Mouse (Mus musculus): ENCODE data around the gene Thy1.

Gene Thy1

GRCm38 (mm10) chr9:44033957-44034727, 9.0 kb upstream of the Thy1 start:
- DNase-seq (ENCODE audit: inconsistent age in 2 of 2, low spot score in 1 of 2): no peak

- no peak for DNase-seq (ENCODE audit: inconsistent age in 2 of 2, low spot score in 1 of 2)
Observed at GRCm38 (mm10) chr9:44037106-44037505, 6.1 kb upstream of the Thy1 start.

- DNase-seq (ENCODE audit: inconsistent age in 2 of 2, low spot score in 1 of 2): peak in 1 of 2 experiments; percentile 88
Observed at GRCm38 (mm10) chr9:44041511-44042395, 1.4 kb upstream of the Thy1 start.

- peak in 1 of 2 experiments; percentile 97 for DNase-seq (ENCODE audit: inconsistent age in 2 of 2, low spot score in 1 of 2)
Observed at GRCm38 (mm10) chr9:44042396-44042680, 846 bp upstream of the Thy1 start.

- peak in 1 of 2 experiments; percentile 99 for DNase-seq (ENCODE audit: inconsistent age in 2 of 2, low spot score in 1 of 2)
Observed at GRCm38 (mm10) chr9:44043708-44044425, 683 bp downstream of the Thy1 start.

- peak; percentile 95 to 99 for DNase-seq (ENCODE audit: inconsistent age in 2 of 2, low spot score in 1 of 2)
Observed at GRCm38 (mm10) chr9:44044426-44045157, 1.4 kb downstream of the Thy1 start.

GRCm38 (mm10) chr9:44045158-44045883, 2.1 kb downstream of the Thy1 start:
- peak; percentile 90 to 97 for DNase-seq (ENCODE audit: inconsistent age in 2 of 2, low spot score in 1 of 2)

GRCm38 (mm10) chr9:44045884-44046272, 2.7 kb downstream of the Thy1 start:
- DNase-seq (ENCODE audit: inconsistent age in 2 of 2, low spot score in 1 of 2): no peak

- no peak for DNase-seq (ENCODE audit: inconsistent age in 2 of 2, low spot score in 1 of 2)
Observed at GRCm38 (mm10) chr9:44046426-44046825, 3.2 kb downstream of the Thy1 start.

- no peak for DNase-seq (ENCODE audit: inconsistent age in 2 of 2, low spot score in 1 of 2)
Observed at GRCm38 (mm10) chr9:44047071-44047470, 3.9 kb downstream of the Thy1 start.

GRCm38 (mm10) chr9:44047571-44048490, 4.6 kb downstream of the Thy1 start:
- peak; percentile 86 to 98 for DNase-seq (ENCODE audit: inconsistent age in 2 of 2, low spot score in 1 of 2)

- peak; percentile 93 to 99 for DNase-seq (ENCODE audit: inconsistent age in 2 of 2, low spot score in 1 of 2)
Observed at GRCm38 (mm10) chr9:44048541-44049380, 5.6 kb downstream of the Thy1 start.

GRCm38 (mm10) chr9:44049381-44050165, 6.4 kb downstream of the Thy1 start:
- DNase-seq (ENCODE audit: inconsistent age in 2 of 2, low spot score in 1 of 2): peak in 1 of 2 experiments; percentile 93

- DNase-seq (ENCODE audit: inconsistent age in 2 of 2, low spot score in 1 of 2): no peak
Observed at GRCm38 (mm10) chr9:44052855-44053254, 9.7 kb downstream of the Thy1 start.

GRCm38 (mm10) chr9:44053936-44054335, 10.8 kb downstream of the Thy1 start:
- no peak for DNase-seq (ENCODE audit: inconsistent age in 2 of 2, low spot score in 1 of 2)

GRCm38 (mm10) chr9:44058606-44059005, 15.4 kb downstream of the Thy1 start:
- DNase-seq (ENCODE audit: inconsistent age in 2 of 2, low spot score in 1 of 2): no peak

GRCm38 (mm10) chr9:44065177-44065576, 22.0 kb downstream of the Thy1 start:
- no peak for DNase-seq (ENCODE audit: inconsistent age in 2 of 2, low spot score in 1 of 2)

Data from adrenal gland, adult (tissue).